Mouse (Mus musculus) v-Abl transformed pro-B cells (cell line): ENCODE results near the gene Smurf2.

ENCODE experiments used
- in situ Hi-C, 2 experiments: fragments of 400-800 bp; cut with MboI; formaldehyde crosslinking; loops; one replicate each; pipeline ENCODE4 v1.15.1; 2025; ENCODE audit not compliant: unreplicated experiment in 2 of 2

The Smurf2 gene

GRCm38 (mm10) chr11:106920551-106921379 is at the start of gene Smurf2:
Smurf2 (minus strand) TSS chr11:106920715.
- in situ Hi-C loops: no loop called here

DNA sequence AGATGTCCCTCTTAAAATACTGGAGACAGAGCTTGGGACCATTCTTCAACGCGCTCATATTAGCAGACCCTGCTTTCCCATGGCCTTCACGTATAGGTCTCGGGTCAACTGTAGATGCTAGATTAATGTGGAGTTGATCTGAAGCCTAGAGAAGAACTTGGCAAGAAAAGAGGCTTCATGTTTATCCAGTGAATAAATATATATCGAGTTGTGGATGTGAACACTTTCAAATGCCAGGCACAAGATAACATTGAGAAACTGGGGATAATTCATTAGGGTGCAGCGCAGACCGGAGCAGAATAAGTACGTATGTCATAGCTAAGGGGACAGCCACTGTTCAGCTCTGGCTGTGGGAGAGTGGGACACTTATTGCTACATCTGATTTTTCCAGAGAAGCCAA is 49.3 kb upstream of the Smurf2 start:
- in situ Hi-C loops: loop anchor here (5.0 to 10.0 kb wide), 3 partner anchors 55 to 315 kb away; no protein-coding TSS in a partner anchor

GRCm38 (mm10) chr11:106967630-106968029 is 47.1 kb upstream of the Smurf2 start:
- in situ Hi-C loops: loop anchor here in 1 of 2 experiments (5.0 kb wide), 1 partner anchor 55 kb away; no protein-coding TSS in a partner anchor

- in situ Hi-C loops: loop anchor here in 1 of 2 experiments (5.0 kb wide), 1 partner anchor 54 kb away; no protein-coding TSS in a partner anchor
These were observed 45.4 kb upstream of the Smurf2 start for GRCm38 (mm10) chr11:106965881-106966280.

DNA sequence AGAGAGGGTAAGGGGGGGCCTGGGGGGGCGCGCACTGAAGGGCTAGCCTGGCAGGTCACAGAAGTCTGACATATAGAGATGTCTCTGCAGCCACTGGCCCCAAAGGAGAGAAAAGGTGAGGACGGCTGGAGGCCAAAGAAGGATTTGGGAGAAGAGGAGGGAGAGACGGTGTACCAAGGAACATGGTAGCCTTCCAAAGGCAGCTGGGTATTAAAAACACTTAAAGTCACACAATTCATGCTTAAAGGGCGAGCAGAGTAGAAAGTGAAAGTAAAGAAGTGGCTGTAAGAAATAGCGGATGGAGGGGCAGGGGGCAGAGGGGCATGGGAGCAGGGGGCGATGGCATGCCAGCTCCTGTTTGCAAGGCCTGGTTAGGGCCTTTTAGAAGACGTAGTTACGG is 41.8 kb upstream of the Smurf2 start:
- in situ Hi-C loops: no loop called here

GRCm38 (mm10) chr11:106961471-106962081 is 41.1 kb upstream of the Smurf2 start:
- in situ Hi-C loops: no loop called here

DNA sequence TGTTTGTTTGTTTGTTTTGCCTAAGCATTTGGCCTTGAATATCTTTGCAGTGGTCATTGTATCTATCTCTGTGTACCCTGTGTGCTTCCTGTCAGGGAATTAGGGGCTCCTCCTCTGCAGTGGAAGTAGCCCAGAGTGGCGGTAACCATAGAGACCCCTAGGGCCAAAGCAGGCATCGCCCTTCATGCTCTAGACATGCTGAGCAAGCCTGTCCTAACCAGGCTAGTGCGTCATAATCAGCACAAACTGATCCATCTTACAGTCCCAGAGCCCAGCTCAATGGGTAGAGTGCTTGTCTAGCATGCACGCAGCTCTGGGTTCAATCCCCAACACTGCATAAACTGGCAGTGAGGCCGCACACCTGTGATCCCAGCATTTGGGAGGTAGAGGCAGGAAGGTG is 38.6 kb upstream of the Smurf2 start:
- in situ Hi-C loops: no loop called here

GRCm38 (mm10) chr11:106958407-106959071 is 38.0 kb upstream of the Smurf2 start:
- in situ Hi-C loops: no loop called here

- in situ Hi-C loops: no loop called here
These were observed 36.9 kb upstream of the Smurf2 start for GRCm38 (mm10) chr11:106957271-106957980.

- in situ Hi-C loops: no loop called here
These were observed 34.1 kb upstream of the Smurf2 start for GRCm38 (mm10) chr11:106954566-106954965.

DNA sequence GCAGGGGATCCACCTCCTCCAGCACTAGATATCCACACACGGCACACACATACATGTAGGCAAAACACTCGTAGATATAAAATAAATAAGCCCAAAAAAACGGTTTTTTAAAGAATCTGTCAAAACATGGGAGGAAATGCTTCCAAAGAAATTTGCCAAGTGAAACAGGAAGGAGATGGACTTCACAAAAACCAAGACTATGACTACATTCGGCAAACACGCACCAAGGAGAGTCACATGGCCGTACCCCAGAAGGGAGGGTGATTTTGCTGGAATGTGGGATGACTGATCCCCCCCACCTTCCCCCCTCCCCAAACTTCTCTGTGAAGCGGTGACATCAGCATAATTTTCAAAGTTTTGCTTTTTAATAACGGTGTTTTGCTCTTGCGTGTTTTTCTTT is 33.6 kb upstream of the Smurf2 start:
- in situ Hi-C loops: no loop called here

DNA sequence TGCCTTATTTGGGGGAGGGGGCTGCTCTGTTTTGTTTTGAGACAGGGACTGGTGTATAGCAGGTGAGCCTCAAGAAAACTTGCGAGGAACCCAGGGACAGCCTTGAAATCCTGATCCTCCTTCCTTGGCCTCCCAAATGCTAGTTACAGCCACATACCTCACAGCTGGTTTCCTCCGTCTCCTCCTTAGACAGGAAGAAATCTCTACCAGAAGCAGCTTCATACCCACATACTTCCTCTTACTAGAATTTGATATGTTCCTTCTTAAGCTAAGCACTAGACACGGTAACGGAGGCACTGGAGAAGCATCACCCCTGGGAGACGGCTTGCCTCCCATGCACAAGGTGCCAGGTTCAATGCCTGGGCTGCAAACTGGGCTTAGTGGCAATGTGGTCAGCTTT is 16.8 kb upstream of the Smurf2 start:
- in situ Hi-C loops: no loop called here

GRCm38 (mm10) chr11:106930366-106930765 is 9.9 kb upstream of the Smurf2 start:
- in situ Hi-C loops: no loop called here

- in situ Hi-C loops: no loop called here
These were observed 8.4 kb upstream of the Smurf2 start for GRCm38 (mm10) chr11:106928935-106929334.

GRCm38 (mm10) chr11:106927950-106928349 is 7.4 kb upstream of the Smurf2 start:
- in situ Hi-C loops: no loop called here

GRCm38 (mm10) chr11:106927226-106927625 is 6.7 kb upstream of the Smurf2 start:
- in situ Hi-C loops: no loop called here

- in situ Hi-C loops: no loop called here
These were observed 6.2 kb upstream of the Smurf2 start for GRCm38 (mm10) chr11:106926732-106927131.

GRCm38 (mm10) chr11:106919612-106920550 is 634 bp downstream of the Smurf2 start:
- in situ Hi-C loops: loop anchor here in 1 of 2 experiments (10.0 kb wide), 1 partner anchor 55 kb away; no protein-coding TSS in a partner anchor

DNA sequence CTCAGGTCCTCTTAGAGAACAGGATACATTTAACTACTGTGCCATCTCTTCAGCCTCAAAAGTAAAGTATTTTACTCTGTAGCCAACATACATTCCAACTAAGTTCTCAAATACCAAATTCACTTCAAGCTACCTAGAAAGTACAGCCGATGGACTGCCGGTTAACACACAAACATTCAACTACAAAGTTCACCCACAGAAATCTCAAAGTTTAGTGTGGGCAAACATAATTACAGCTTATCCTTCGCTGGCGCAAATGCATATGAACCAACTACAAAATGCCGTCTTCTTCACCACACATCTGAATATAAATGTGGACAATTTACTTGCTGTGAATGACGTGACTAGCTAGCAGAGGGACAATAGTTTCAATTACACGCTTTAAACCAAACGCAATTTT is 1.6 kb downstream of the Smurf2 start:
- in situ Hi-C loops: loop anchor here in 1 of 2 experiments (10.0 kb wide), 1 partner anchor 56 kb away; no protein-coding TSS in a partner anchor
